Mouse (Mus musculus): Measurements from ENCODE around the gene Col1a1. TPM values are rescaled to one million over a fixed set of nuclear protein-coding genes. Genes with fewer than 3 reads are reported as not detected.

The Col1a1 gene
- total and polyA plus RNA-seq, 2 experiments from 2014 or later, result 53.0 to 73.3 TPM

- H3K9me3 ChIP-seq (ENCODE audit: low read length), result no peaks in the 10 kb centered on the region
- H3K27ac ChIP-seq, result peak overlapping the region; percentile 89; the same call in 1 of the 2 replicates
- TF ChIP-seq CTCF (IDR thresholded peaks at IDR 0.05; ENCODE audit: low read depth), result no peak
- H3K4me1 ChIP-seq (ENCODE audit: insufficient read depth, low read length), result peaks cover 47% of the 10 kb centered on the region
- ATAC-seq (no peak), DNase-seq (ENCODE audit: low spot score) (peak; percentile 59)
- H3K27me3 ChIP-seq (ENCODE audit: insufficient read depth, low read length), result no peaks in the 10 kb centered on the region
- H3K4me2 ChIP-seq (ENCODE audit: low read depth, low read length), result peak overlapping the region; percentile 99
- H3K4me3 ChIP-seq (ENCODE audit: low read length), result peak overlapping the region; percentile 74
- under 1% methylated on average over 21 of the region's 22 CpGs for WGBS
- peak overlapping the region; percentile 85 for H3K9ac ChIP-seq (replicated peaks; ENCODE audit: low read length)
- peaks cover 16% of the 10 kb centered on the region for H3K36me3 ChIP-seq (ENCODE audit: insufficient read depth, low read length)
Observed at GRCm38 (mm10) chr11:94992754-94993606, 57.0 kb downstream of the Col1a1 start.

DNA sequence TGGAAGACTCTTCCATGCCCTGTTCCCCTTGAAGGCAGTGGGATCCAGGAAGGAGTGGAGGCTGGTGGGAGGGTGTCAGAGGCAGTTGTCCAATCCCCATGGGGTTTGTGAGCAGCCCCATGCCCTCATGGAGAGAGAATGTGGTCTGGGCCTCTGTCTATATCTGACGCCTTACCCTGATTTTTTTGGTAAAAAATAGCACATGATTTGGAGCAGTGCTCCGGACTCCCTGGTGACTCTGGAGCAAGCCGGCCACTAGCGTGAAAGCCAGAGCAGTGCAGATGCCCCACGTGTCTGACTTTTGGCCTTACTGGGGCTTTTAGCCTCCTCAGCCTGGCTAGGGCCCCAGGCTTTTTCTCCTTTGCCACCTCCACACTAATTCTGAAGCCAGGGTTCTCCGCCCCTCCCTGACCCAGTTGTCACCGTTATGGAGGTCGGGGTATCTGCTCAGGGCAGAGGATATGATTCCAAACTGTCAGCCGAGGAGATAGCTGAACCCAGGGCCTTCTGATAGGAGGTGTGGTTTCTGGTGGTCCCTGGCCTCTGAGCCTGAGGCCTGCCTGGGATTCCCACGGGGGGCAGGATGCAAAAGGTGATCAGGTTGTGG, 58.3 kb downstream of the Col1a1 start:
- Histone ChIP-seq H3K4me3 (ENCODE audit: low read length) (peak overlapping the region; percentile 74), H3K9me3 (ENCODE audit: low read length) (no peaks in the 10 kb centered on the region), H3K4me1 (ENCODE audit: insufficient read depth, low read length) (peaks cover 44% of the 10 kb centered on the region), H3K36me3 (ENCODE audit: insufficient read depth, low read length) (peaks cover 19% of the 10 kb centered on the region), H3K27ac (no peak overlapping the region), H3K9ac (replicated peaks; ENCODE audit: low read length) (peak overlapping the region; percentile 85), H3K27me3 (ENCODE audit: insufficient read depth, low read length) (no peaks in the 10 kb centered on the region), H3K4me2 (ENCODE audit: low read depth, low read length) (peak overlapping the region; percentile 99)
- ATAC-seq, result no peak
- TF ChIP-seq CTCF (IDR thresholded peaks at IDR 0.05; ENCODE audit: low read depth), result no peak
- 26% methylated on average over 10 of the region's 10 CpGs for WGBS
- no peak for DNase-seq (ENCODE audit: low spot score)

DNA sequence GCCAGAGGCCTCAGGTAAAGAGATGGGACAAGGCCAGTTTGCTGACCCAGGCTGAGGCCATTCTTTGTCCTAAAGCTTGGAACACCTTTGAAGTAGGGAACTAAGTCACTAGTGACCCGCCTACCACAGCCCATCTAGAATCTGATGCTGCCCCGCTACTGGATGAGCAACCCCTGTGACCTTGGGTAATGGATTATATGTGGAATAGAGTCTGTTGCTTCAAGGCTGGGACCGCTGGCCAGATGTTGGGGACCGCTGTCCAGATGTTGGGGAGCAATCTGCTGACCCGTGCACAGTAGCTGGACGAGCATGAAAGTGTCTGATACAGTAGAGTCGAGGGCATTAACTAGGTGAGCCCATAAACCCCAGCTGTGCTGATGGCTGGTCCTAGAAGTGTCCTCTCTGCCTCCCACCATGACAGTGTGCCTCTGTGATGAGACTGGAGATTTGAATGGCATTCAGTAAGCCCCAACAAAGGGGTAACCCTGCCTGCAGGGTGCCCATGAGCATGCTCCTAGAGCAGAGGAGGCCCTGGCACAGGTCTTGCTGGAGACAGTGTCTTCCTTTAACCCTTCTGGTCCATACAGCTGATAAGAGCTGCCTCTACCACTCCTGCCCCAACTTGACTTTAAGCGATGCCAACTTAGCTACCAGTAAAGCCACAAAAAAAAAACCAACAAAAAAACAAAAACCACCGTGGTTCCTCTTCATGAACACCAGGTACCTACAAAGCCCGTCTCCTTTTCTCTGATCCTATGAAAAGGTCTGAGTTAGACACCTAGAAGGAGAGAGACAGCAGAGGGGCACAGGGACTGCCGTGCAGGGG, 59.1 kb downstream of the Col1a1 start:
- no peak for TF ChIP-seq CTCF (IDR thresholded peaks at IDR 0.05; ENCODE audit: low read depth)
- Histone ChIP-seq H3K36me3 (ENCODE audit: insufficient read depth, low read length) (peaks cover 27% of the 10 kb centered on the region), H3K9me3 (ENCODE audit: low read length) (no peaks in the 10 kb centered on the region), H3K4me1 (ENCODE audit: insufficient read depth, low read length) (peaks cover 38% of the 10 kb centered on the region), H3K27ac (no peak overlapping the region), H3K4me2 (ENCODE audit: low read depth, low read length) (peak overlapping the region; percentile 99), H3K27me3 (ENCODE audit: insufficient read depth, low read length) (no peaks in the 10 kb centered on the region), H3K4me3 (ENCODE audit: low read length) (peak overlapping the region; percentile 74), H3K9ac (replicated peaks; ENCODE audit: low read length) (peak overlapping the region; percentile 85; the same call in 1 of the 2 replicates)
- no peak for ATAC-seq
- 78% methylated on average over 11 of the region's 11 CpGs for WGBS
- no peak for DNase-seq (ENCODE audit: low spot score)

DNA sequence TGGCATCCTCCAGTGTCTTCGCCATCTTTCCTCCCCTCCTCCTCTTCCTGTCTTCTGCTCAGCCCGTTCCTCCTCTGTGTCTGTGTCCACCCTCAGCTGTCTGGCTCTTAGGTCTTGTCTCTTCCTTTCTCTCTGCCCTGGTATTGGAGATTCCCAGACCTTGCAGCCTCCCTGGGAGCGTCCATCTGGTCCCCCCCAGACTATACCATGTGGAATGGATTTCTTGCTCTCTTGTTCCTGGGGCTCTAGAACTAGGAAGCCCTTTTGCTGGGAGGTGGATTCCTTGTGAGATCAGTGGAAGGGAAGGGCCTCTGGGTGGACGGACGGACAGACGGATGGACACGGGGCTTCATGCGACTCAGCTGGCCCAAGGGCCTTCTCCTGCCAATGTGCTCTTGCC, 60.1 kb downstream of the Col1a1 start:
- peak overlapping the region; percentile 85; the same call in 1 of the 2 replicates for H3K9ac ChIP-seq (replicated peaks; ENCODE audit: low read length)
- no peak overlapping the region for H3K27ac ChIP-seq
- peaks cover 28% of the 10 kb centered on the region for H3K36me3 ChIP-seq (ENCODE audit: insufficient read depth, low read length)
- peaks cover 39% of the 10 kb centered on the region for H3K4me1 ChIP-seq (ENCODE audit: insufficient read depth, low read length)
- H3K4me2 ChIP-seq (ENCODE audit: low read depth, low read length), result peak overlapping the region; percentile 99
- WGBS, result 77% methylated on average over 8 of the region's 8 CpGs
- no peak for DNase-seq (ENCODE audit: low spot score)
- no peak for TF ChIP-seq CTCF (IDR thresholded peaks at IDR 0.05; ENCODE audit: low read depth)
- no peaks in the 10 kb centered on the region for H3K27me3 ChIP-seq (ENCODE audit: insufficient read depth, low read length)
- no peaks in the 10 kb centered on the region for H3K9me3 ChIP-seq (ENCODE audit: low read length)
- ATAC-seq, result no peak
- no peak overlapping the region for H3K4me3 ChIP-seq (ENCODE audit: low read length)

- Histone ChIP-seq H3K4me1 (ENCODE audit: insufficient read depth, low read length) (peaks cover 41% of the 10 kb centered on the region), H3K9me3 (ENCODE audit: low read length) (no peaks in the 10 kb centered on the region), H3K36me3 (ENCODE audit: insufficient read depth, low read length) (peaks cover 35% of the 10 kb centered on the region), H3K27ac (no peak overlapping the region), H3K4me2 (ENCODE audit: low read depth, low read length) (no peak overlapping the region), H3K27me3 (ENCODE audit: insufficient read depth, low read length) (no peaks in the 10 kb centered on the region), H3K9ac (replicated peaks; ENCODE audit: low read length) (no peak overlapping the region), H3K4me3 (ENCODE audit: low read length) (no peak overlapping the region)
- 92% methylated on average over 6 of the region's 6 CpGs for WGBS
- DNase-seq (ENCODE audit: low spot score), result no peak
- TF ChIP-seq CTCF (IDR thresholded peaks at IDR 0.05; ENCODE audit: low read depth), result no peak
- no peak for ATAC-seq
Observed at GRCm38 (mm10) chr11:94996984-94997383, 61.0 kb downstream of the Col1a1 start.

- DNase-seq (ENCODE audit: low spot score) (no peak), ATAC-seq (no peak)
- H3K4me2 ChIP-seq (ENCODE audit: low read depth, low read length), result no peak overlapping the region
- no peaks in the 10 kb centered on the region for H3K27me3 ChIP-seq (ENCODE audit: insufficient read depth, low read length)
- peaks cover 41% of the 10 kb centered on the region for H3K36me3 ChIP-seq (ENCODE audit: insufficient read depth, low read length)
- 47% methylated on average over 5 of the region's 5 CpGs for WGBS
- H3K4me3 ChIP-seq (ENCODE audit: low read length), result no peak overlapping the region
- no peak for TF ChIP-seq CTCF (IDR thresholded peaks at IDR 0.05; ENCODE audit: low read depth)
- no peaks in the 10 kb centered on the region for H3K9me3 ChIP-seq (ENCODE audit: low read length)
- H3K27ac ChIP-seq, result no peak overlapping the region
- no peak overlapping the region for H3K9ac ChIP-seq (replicated peaks; ENCODE audit: low read length)
- H3K4me1 ChIP-seq (ENCODE audit: insufficient read depth, low read length), result peaks cover 41% of the 10 kb centered on the region
Observed at GRCm38 (mm10) chr11:94997596-94997995, 61.6 kb downstream of the Col1a1 start.

Data from hindbrain, postnatal 0 days (tissue).